Mouse (Mus musculus): Measurements from ENCODE around the gene Slc16a5.

Gene Slc16a5

GRCm38 (mm10) chr11:115462243-115462891 is at the start of gene Slc16a5:
Slc16a5 (plus strand) TSS chr11:115462474.
- no peak for DNase-seq (ENCODE audit: low spot score)

GRCm38 (mm10) chr11:115419531-115420237 is 42.6 kb upstream of the Slc16a5 start, which contains the start of the genes Atp5h and Kctd2:
Atp5h (minus strand) TSS chr11:115419962.
Kctd2 (plus strand) TSS chr11:115420128.
- DNase-seq (ENCODE audit: low spot score) = peak; percentile 76

GRCm38 (mm10) chr11:115420336-115421190 is 41.7 kb upstream of the Slc16a5 start:
- DNase-seq (ENCODE audit: low spot score) = peak; percentile 37

- DNase-seq (ENCODE audit: low spot score) = no peak
Observed at GRCm38 (mm10) chr11:115421328-115421727, 40.9 kb upstream of the Slc16a5 start.

GRCm38 (mm10) chr11:115421972-115422371 is 40.3 kb upstream of the Slc16a5 start:
- no peak for DNase-seq (ENCODE audit: low spot score)

- DNase-seq (ENCODE audit: low spot score) = no peak
Observed at GRCm38 (mm10) chr11:115423091-115423490, 39.2 kb upstream of the Slc16a5 start.

- DNase-seq (ENCODE audit: low spot score) = no peak
Observed at GRCm38 (mm10) chr11:115424666-115425065, 37.6 kb upstream of the Slc16a5 start.

GRCm38 (mm10) chr11:115425671-115426070 is 36.6 kb upstream of the Slc16a5 start:
- no peak for DNase-seq (ENCODE audit: low spot score)

- DNase-seq (ENCODE audit: low spot score) = no peak
Observed at GRCm38 (mm10) chr11:115427482-115428331, 34.6 kb upstream of the Slc16a5 start.

- no peak for DNase-seq (ENCODE audit: low spot score)
Observed at GRCm38 (mm10) chr11:115429307-115429706, 33.0 kb upstream of the Slc16a5 start.

- no peak for DNase-seq (ENCODE audit: low spot score)
Observed at GRCm38 (mm10) chr11:115430561-115430960, 31.7 kb upstream of the Slc16a5 start.

- no peak for DNase-seq (ENCODE audit: low spot score)
Observed at GRCm38 (mm10) chr11:115432814-115433213, 29.5 kb upstream of the Slc16a5 start.

GRCm38 (mm10) chr11:115433342-115433741 is 28.9 kb upstream of the Slc16a5 start:
- DNase-seq (ENCODE audit: low spot score) = no peak

- no peak for DNase-seq (ENCODE audit: low spot score)
Observed at GRCm38 (mm10) chr11:115435596-115436337, 26.5 kb upstream of the Slc16a5 start.

- DNase-seq (ENCODE audit: low spot score) = no peak
Observed at GRCm38 (mm10) chr11:115437571-115438122, 24.6 kb upstream of the Slc16a5 start.

GRCm38 (mm10) chr11:115439326-115439725 is 22.9 kb upstream of the Slc16a5 start:
- no peak for DNase-seq (ENCODE audit: low spot score)

GRCm38 (mm10) chr11:115439906-115440595 is 22.2 kb upstream of the Slc16a5 start, which contains the start of gene Trim80:
Trim80 (plus strand) TSS chr11:115440545.
- DNase-seq (ENCODE audit: low spot score) = no peak

GRCm38 (mm10) chr11:115441417-115441816 is 20.9 kb upstream of the Slc16a5 start:
- no peak for DNase-seq (ENCODE audit: low spot score)

- DNase-seq (ENCODE audit: low spot score) = no peak
Observed at GRCm38 (mm10) chr11:115446906-115447305, 15.4 kb upstream of the Slc16a5 start.
